Mouse (Mus musculus) liver, postnatal 0 days (tissue): ENCODE results near the gene Lman2.

Source experiments
- CTCF ChIP-seq: sonication (generic); IDR thresholded peaks from 2 replicates; pipeline ENCODE4 v1.5.1; 2016; ENCODE audit warnings: antibody characterized with exemption, low read depth
- EP300 ChIP-seq: IDR thresholded peaks from 2 replicates; pipeline ENCODE4 v1.6.1; 2016; ENCODE audit warnings: antibody characterized with exemption, low read depth, mild to moderate bottlenecking

DNA sequence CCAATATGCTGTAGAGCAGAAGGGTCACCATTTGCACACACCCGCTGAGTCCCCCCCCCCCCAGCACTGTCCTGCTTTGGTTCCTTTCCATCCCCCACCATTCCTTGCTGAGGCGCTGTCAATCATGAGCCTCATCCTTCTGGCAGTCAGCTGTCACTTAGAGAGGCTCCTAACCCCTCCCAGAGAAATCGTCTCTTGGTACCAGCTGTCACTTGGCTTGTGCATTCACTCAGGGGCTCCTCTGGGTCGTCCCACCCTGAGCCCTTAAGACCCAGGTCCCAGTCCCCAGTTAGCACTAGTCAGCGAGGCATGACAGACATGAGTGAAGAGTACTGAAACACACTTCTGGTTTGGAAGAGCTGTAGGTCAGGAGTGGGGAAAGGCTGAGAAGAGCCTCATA is 9.2 kb upstream of the Lman2 start:
- no peak for TF ChIP-seq CTCF
- TF ChIP-seq EP300, result no peak
